In the genomic region with DNA sequence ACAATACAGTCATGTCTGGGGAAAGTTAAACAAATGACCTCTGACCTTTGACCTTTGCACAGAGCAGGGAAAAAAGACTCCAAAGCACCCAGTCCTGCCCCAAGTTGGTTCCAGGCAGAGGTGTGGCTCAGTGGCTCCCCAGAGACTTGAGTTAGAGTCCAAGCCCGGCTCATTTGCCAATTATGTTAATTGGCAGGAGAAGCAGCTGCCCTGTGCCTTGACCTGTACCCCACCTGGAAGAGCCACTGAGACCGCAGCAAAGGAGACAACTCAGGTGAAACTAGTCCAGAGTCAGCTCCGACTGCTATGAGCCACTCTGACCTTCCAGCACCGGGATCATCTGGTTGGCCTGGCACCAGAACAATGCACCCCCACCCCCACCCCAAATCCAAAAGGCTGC, we compare ENCODE assay signal across 18 mouse cellular contexts. TPM values are rescaled to one million over a fixed set of nuclear protein-coding genes. Genes with fewer than 3 reads are reported as not detected.
DNase-seq lines count a peak whose midpoint lies in the region; ATAC-seq lines count a peak whose summit lies in the region.
"Had no signal": no experiment of that assay in that cellular context is flagged by ENCODE, and none has a peak within 500 bp of the region (broad histone marks: within the 10 kb centered on the region; RNA-seq: fewer than 3 reads in every experiment).

No protein-coding gene starts in this region.

- H3K4me3 ChIP-seq in kidney, embryonic 16.5 days (ENCODE audit: low read length) = no peak overlapping the region
- H3K4me3 ChIP-seq: embryonic facial prominence, embryonic 12.5 days; hindbrain, embryonic 12.5 days; left cerebral cortex, adult 2 months; limb, embryonic 12.5 days; midbrain, embryonic 12.5 days had no signal

- peaks cover 12% of the 10 kb centered on the region for H3K4me1 ChIP-seq in kidney, embryonic 16.5 days (ENCODE audit: insufficient read depth, low read length)

- H3K36me3 ChIP-seq in kidney, embryonic 16.5 days (ENCODE audit: insufficient read depth, low read length) = no peaks in the 10 kb centered on the region
- H3K36me3 ChIP-seq: embryonic facial prominence, embryonic 12.5 days; hindbrain, embryonic 12.5 days; limb, embryonic 12.5 days; midbrain, embryonic 12.5 days had no signal

- WGBS in kidney, embryonic 16.5 days = 74% methylated on average over 4 of the region's 4 CpGs

- H3K4me2 ChIP-seq in kidney, embryonic 16.5 days (replicated peaks; ENCODE audit: low read depth, low read length) = no peak overlapping the region
- H3K4me2 ChIP-seq: embryonic facial prominence, embryonic 12.5 days; hindbrain, embryonic 12.5 days; limb, embryonic 12.5 days; midbrain, embryonic 12.5 days had no signal

- peak; percentile 64 for DNase-seq in adrenal gland, postnatal 14 days
- no peak for DNase-seq in adrenal gland, postnatal 25 days
- peak; percentile 35 to 70 for DNase-seq in kidney, postnatal 25 days
- DNase-seq in embryo, embryonic 10.5 days (ENCODE audit: low spot score) = peak; percentile 39
- DNase-seq in yolk sac, embryonic 10.5 days (ENCODE audit: low spot score) = peak; percentile 66
- no peak for DNase-seq in right cerebral cortex, postnatal 10 days (ENCODE audit: low spot score in 2 of 2)
- no peak for DNase-seq in left cerebral cortex, adult 11 months (ENCODE audit: low spot score)
- DNase-seq: cerebellum, postnatal 10 days; lung, postnatal 10 days; right cerebral cortex, postnatal 25 days; thymus, adult 2 months had no signal

- no peak for ATAC-seq in kidney, embryonic 16.5 days (ENCODE audit: low FRiP score, low TSS enrichment)

- H3K9me3 ChIP-seq in kidney, embryonic 16.5 days (ENCODE audit: low read length) = no peaks in the 10 kb centered on the region
- H3K9me3 ChIP-seq: embryonic facial prominence, embryonic 12.5 days; hindbrain, embryonic 12.5 days; limb, embryonic 12.5 days; midbrain, embryonic 12.5 days had no signal

- H3K9ac ChIP-seq in kidney, embryonic 16.5 days (replicated peaks; ENCODE audit: low read length) = no peak overlapping the region
- H3K9ac ChIP-seq: embryonic facial prominence, embryonic 12.5 days; hindbrain, embryonic 12.5 days; limb, embryonic 12.5 days; midbrain, embryonic 12.5 days had no signal

- H3K27ac ChIP-seq in kidney, embryonic 16.5 days (ENCODE audit: low read length) = no peak overlapping the region
- H3K27ac ChIP-seq: embryonic facial prominence, embryonic 12.5 days; hindbrain, embryonic 12.5 days; kidney, postnatal 0 days; left cerebral cortex, adult 2 months; limb, embryonic 12.5 days; midbrain, embryonic 12.5 days had no signal

- no peaks in the 10 kb centered on the region for H3K27me3 ChIP-seq in kidney, embryonic 16.5 days (ENCODE audit: insufficient read depth, low read length)
- H3K27me3 ChIP-seq: embryonic facial prominence, embryonic 12.5 days; hindbrain, embryonic 12.5 days had no signal

RNA-seq across cellular contexts. Expression of a gene that starts 48.2 kb away (rescaled TPM):
- total RNA-seq in adrenal gland, postnatal 14 days (2021) = 27.7 and 33.6 TPM in 2 replicates
- total RNA-seq in adrenal gland, postnatal 25 days (2021) = 39.0 and 44.0 TPM in 2 replicates
- polyA plus RNA-seq in kidney, embryonic 16.5 days (2015; fragmentation: Nextera tagmentation; extraction: Ambion mirVana) = 84.2 and 87.4 TPM in 2 replicates

RNA-seq across cellular contexts. Expression of a gene that starts 54.6 kb away (rescaled TPM):
- 15.6 and 16.0 TPM in 2 replicates for total RNA-seq in adrenal gland, postnatal 14 days (2021)
- total RNA-seq in adrenal gland, postnatal 25 days (2021) = 12.7 and 16.1 TPM in 2 replicates
- 13.8 and 17.1 TPM in 2 replicates for polyA plus RNA-seq in kidney, embryonic 16.5 days (2015; fragmentation: Nextera tagmentation; extraction: Ambion mirVana)

Comparison
In these comparisons a context has a peak if more than half of its experiments do, and no peak if none do; other contexts are left out.
1. DNase-seq: peak in adrenal gland, postnatal 14 days (single experiment), kidney, postnatal 25 days (2 of 2), embryo, embryonic 10.5 days (single experiment) and yolk sac, embryonic 10.5 days (single experiment); none in adrenal gland, postnatal 25 days (single experiment), right cerebral cortex, postnatal 10 days (0 of 2) and left cerebral cortex, adult 11 months (single experiment).